Mouse (Mus musculus) cerebellum, adult (tissue): ENCODE measurements around the gene Abca7.

Source experiments
- ATAC-seq: cut with Nextera tagmentation; 2 replicates; pipeline ENCODE4 v1.9.2; 2017; ENCODE audit warnings: mild to moderate bottlenecking, moderate library complexity, mixed read lengths; ENCODE audit not compliant: insufficient number of reproducible peaks, low FRiP score, low TSS enrichment

The Abca7 gene

GRCm38 (mm10) chr10:80057683-80058326 is 61.5 kb downstream of the Abca7 start:
- no peak for ATAC-seq

GRCm38 (mm10) chr10:80063104-80063503 is 66.8 kb downstream of the Abca7 start:
- no peak for ATAC-seq

GRCm38 (mm10) chr10:80063877-80064650 is 67.8 kb downstream of the Abca7 start:
- no peak for ATAC-seq
